ENCODE assay signal across 10 mouse cellular contexts in the genomic region with DNA sequence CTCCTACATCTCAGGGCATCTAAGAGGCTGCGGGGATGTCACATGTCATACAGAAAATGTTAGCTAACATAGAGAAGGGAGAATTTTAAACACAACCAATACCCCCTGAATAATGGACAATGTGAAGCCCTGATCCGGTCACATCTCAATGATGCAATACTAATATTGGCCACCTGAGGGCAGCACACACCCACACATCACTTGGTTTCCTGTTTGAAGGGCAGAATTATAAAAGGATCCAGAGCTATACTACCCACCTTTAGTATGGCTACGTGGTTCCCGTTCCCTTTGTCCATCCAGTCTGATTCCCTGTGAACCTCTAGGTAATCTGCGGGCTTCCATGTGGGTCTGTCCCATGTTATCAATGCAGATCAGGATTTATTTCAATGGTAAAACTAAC. TPM values are rescaled to one million over a fixed set of nuclear protein-coding genes. Genes with fewer than 3 reads are reported as not detected.
DNase-seq lines count a peak whose midpoint lies in the region; ATAC-seq and TF ChIP-seq lines count a peak whose summit lies in the region.
"Had no signal": no experiment of that assay in that cellular context is flagged by ENCODE, and none has a peak within 500 bp of the region (broad histone marks: within the 10 kb centered on the region; RNA-seq: fewer than 3 reads in every experiment).

No protein-coding gene starts in this region.

- no peaks in the 10 kb centered on the region for H3K4me1 ChIP-seq in kidney, embryonic 15.5 days
- no peaks in the 10 kb centered on the region for H3K4me1 ChIP-seq in embryonic facial prominence, embryonic 14.5 days (ENCODE audit: control insufficient read depth, insufficient read depth, low read length)
- peaks cover 4% of the 10 kb centered on the region; the same call in 1 of the 2 replicates for H3K4me1 ChIP-seq in hindbrain, embryonic 11.5 days (replicated peaks; ENCODE audit: control insufficient read depth, insufficient read depth, low read length)
- H3K4me1 ChIP-seq in midbrain, postnatal 0 days (ENCODE audit: insufficient read depth, low read length) = peaks cover 3% of the 10 kb centered on the region; the same call in 1 of the 2 replicates
- H3K4me1 ChIP-seq: embryonic facial prominence, embryonic 12.5 days had no signal

- intact Hi-C loops in left cerebral cortex, adult 2 months (cut with DNase I) = loop anchor here (1.0 to 5.0 kb wide), 5 partner anchors 107 to 608 kb away; no protein-coding TSS in a partner anchor

- no peak for ATAC-seq in kidney, embryonic 15.5 days (replicated peaks; ENCODE audit: low FRiP score)
- ATAC-seq in embryonic facial prominence, embryonic 14.5 days (ENCODE audit: low read depth) = no peak
- 0 out of 2 replicates have a peak, but pooled peaks have one; percentile 41 for ATAC-seq in hindbrain, embryonic 11.5 days (ENCODE audit: low FRiP score)
- ATAC-seq in midbrain, postnatal 0 days (ENCODE audit: low FRiP score) = no peak

- H3K9ac ChIP-seq in kidney, embryonic 15.5 days = no peak overlapping the region
- no peak overlapping the region for H3K9ac ChIP-seq in embryonic facial prominence, embryonic 14.5 days (ENCODE audit: low read depth, low read length)
- H3K9ac ChIP-seq in hindbrain, embryonic 11.5 days (ENCODE audit: low read depth, low read length) = no peak overlapping the region
- no peak overlapping the region for H3K9ac ChIP-seq in midbrain, postnatal 0 days (replicated peaks; ENCODE audit: low read length, poor library complexity, severe bottlenecking)
- H3K9ac ChIP-seq: embryonic facial prominence, embryonic 12.5 days; midbrain, embryonic 12.5 days had no signal

- 18% methylated on average over 5 of the region's 5 CpGs for WGBS in kidney, embryonic 15.5 days
- WGBS in embryonic facial prominence, embryonic 14.5 days = 13% methylated on average over 5 of the region's 5 CpGs
- WGBS in hindbrain, embryonic 11.5 days = 22% methylated on average over 5 of the region's 5 CpGs
- WGBS in midbrain, postnatal 0 days = 8% methylated on average over 5 of the region's 5 CpGs

- H3K27me3 ChIP-seq in kidney, embryonic 15.5 days = peaks cover 20% of the 10 kb centered on the region
- H3K27me3 ChIP-seq in embryonic facial prominence, embryonic 14.5 days (replicated peaks; ENCODE audit: control insufficient read depth, insufficient read depth, low read length) = no peaks in the 10 kb centered on the region
- H3K27me3 ChIP-seq in hindbrain, embryonic 11.5 days (ENCODE audit: control insufficient read depth, insufficient read depth, low read length) = no peaks in the 10 kb centered on the region
- peaks cover 4% of the 10 kb centered on the region; the same call in 1 of the 2 replicates for H3K27me3 ChIP-seq in midbrain, postnatal 0 days (ENCODE audit: insufficient read depth, low read length)
- no peaks in the 10 kb centered on the region for H3K27me3 ChIP-seq in splenic B cell, adult 2 months (ENCODE audit: control insufficient read depth, insufficient read depth, low read length, poor library complexity, severe bottlenecking)

- TF ChIP-seq CTCF in left cerebral cortex, adult 2 months (IDR thresholded peaks at IDR 0.05) = peak; percentile 87
- peak; percentile 97 for TF ChIP-seq CTCF in midbrain, postnatal 0 days (IDR thresholded peaks at IDR 0.05)

- no peak overlapping the region for H3K4me2 ChIP-seq in kidney, embryonic 15.5 days
- H3K4me2 ChIP-seq in embryonic facial prominence, embryonic 14.5 days (ENCODE audit: low read depth, low read length) = no peak overlapping the region
- H3K4me2 ChIP-seq in hindbrain, embryonic 11.5 days (replicated peaks; ENCODE audit: low read depth, low read length) = no peak overlapping the region
- no peak overlapping the region for H3K4me2 ChIP-seq in midbrain, postnatal 0 days (ENCODE audit: low read depth, low read length, poor library complexity, severe bottlenecking)
- H3K4me2 ChIP-seq: embryonic facial prominence, embryonic 12.5 days; midbrain, embryonic 12.5 days had no signal

- peak; percentile 6 for DNase-seq in kidney, adult 11 months
- peak; percentile 47 to 52 for DNase-seq in adrenal gland, postnatal 36 days
- DNase-seq in embryonic facial prominence, embryonic 14.5 days (ENCODE audit: low spot score) = peak; percentile 16
- DNase-seq in hindbrain, embryonic 11.5 days (ENCODE audit: low spot score) = peak; percentile 86
- DNase-seq in left cerebral cortex, adult 2 months (ENCODE audit: extremely low spot score in 1 of 2, low spot score in 2 of 2) = peak; percentile 67 to 77
- DNase-seq in midbrain, postnatal 0 days (ENCODE audit: low spot score) = peak; percentile 81
- peak; percentile 64 for DNase-seq in splenic B cell, adult 2 months (ENCODE audit: low read depth, low spot score)

- H3K4me3 ChIP-seq in kidney, embryonic 15.5 days (replicated peaks) = no peak overlapping the region
- no peak overlapping the region for H3K4me3 ChIP-seq in embryonic facial prominence, embryonic 14.5 days (ENCODE audit: low read depth, low read length)
- H3K4me3 ChIP-seq in hindbrain, embryonic 11.5 days (ENCODE audit: low read depth, low read length) = no peak overlapping the region
- H3K4me3 ChIP-seq in left cerebral cortex, adult 2 months = no peak overlapping the region
- no peak overlapping the region for H3K4me3 ChIP-seq in midbrain, postnatal 0 days (ENCODE audit: low read depth, low read length)
- H3K4me3 ChIP-seq: embryonic facial prominence, embryonic 12.5 days; midbrain, embryonic 12.5 days had no signal

- H3K27ac ChIP-seq in kidney, embryonic 15.5 days = no peak overlapping the region
- no peak overlapping the region for H3K27ac ChIP-seq in embryonic facial prominence, embryonic 14.5 days (replicated peaks; ENCODE audit: low read depth, low read length)
- no peak overlapping the region for H3K27ac ChIP-seq in hindbrain, embryonic 11.5 days (ENCODE audit: low read depth, low read length)
- no peak overlapping the region for H3K27ac ChIP-seq in left cerebral cortex, adult 2 months
- no peak overlapping the region for H3K27ac ChIP-seq in midbrain, postnatal 0 days (ENCODE audit: low read depth, low read length)
- H3K27ac ChIP-seq: embryonic facial prominence, embryonic 12.5 days; midbrain, embryonic 12.5 days had no signal

- H3K9me3 ChIP-seq in kidney, embryonic 15.5 days (replicated peaks) = no peaks in the 10 kb centered on the region
- no peaks in the 10 kb centered on the region for H3K9me3 ChIP-seq in embryonic facial prominence, embryonic 14.5 days (ENCODE audit: control insufficient read depth, low read length)
- H3K9me3 ChIP-seq in hindbrain, embryonic 11.5 days (ENCODE audit: control insufficient read depth, low read length) = no peaks in the 10 kb centered on the region
- H3K9me3 ChIP-seq in midbrain, postnatal 0 days (ENCODE audit: low read length) = no peaks in the 10 kb centered on the region
- H3K9me3 ChIP-seq: embryonic facial prominence, embryonic 12.5 days; midbrain, embryonic 12.5 days had no signal

- H3K36me3 ChIP-seq in kidney, embryonic 15.5 days = no peaks in the 10 kb centered on the region
- no peaks in the 10 kb centered on the region for H3K36me3 ChIP-seq in embryonic facial prominence, embryonic 14.5 days (ENCODE audit: control insufficient read depth, insufficient read depth, low read length)
- no peaks in the 10 kb centered on the region for H3K36me3 ChIP-seq in hindbrain, embryonic 11.5 days (ENCODE audit: control insufficient read depth, insufficient read depth, low read length)
- no peaks in the 10 kb centered on the region for H3K36me3 ChIP-seq in midbrain, postnatal 0 days (ENCODE audit: insufficient read depth, low read length)
- H3K36me3 ChIP-seq in splenic B cell, adult 2 months (ENCODE audit: control insufficient read depth, insufficient read depth, low read length, poor library complexity, severe bottlenecking) = no peaks in the 10 kb centered on the region
- H3K36me3 ChIP-seq: embryonic facial prominence, embryonic 12.5 days; midbrain, embryonic 12.5 days had no signal

RNA-seq across cellular contexts. Expression of a gene that starts 41.4 kb away (rescaled TPM):
- polyA plus RNA-seq in kidney, embryonic 15.5 days (2015; fragmentation: Nextera tagmentation; extraction: Ambion mirVana) = 0.13 and 0.17 TPM in 2 replicates
- under 1 TPM in 1 of 2 experiments, not detected in 1; 0.13 TPM for total RNA-seq in adrenal gland, postnatal 36 days (2021)
- polyA plus RNA-seq in embryonic facial prominence, embryonic 14.5 days (2014; fragmentation: Nextera tagmentation; extraction: Ambion mirVana) = 0.45 and 0.70 TPM in 2 replicates
- 0.73 and 0.91 TPM in 2 replicates for polyA plus RNA-seq in hindbrain, embryonic 11.5 days (2014; fragmentation: Nextera tagmentation; extraction: Ambion mirVana)
- 10 to 100 TPM; 75.3 to 84.5 TPM for total RNA-seq in left cerebral cortex, adult 2 months (2021)
- 162 and 233 TPM in 2 replicates for total RNA-seq in midbrain, postnatal 0 days (2014; rRNA removed)
- 109 and 115 TPM in 2 replicates for polyA plus RNA-seq in midbrain, postnatal 0 days (2015; fragmentation: Nextera tagmentation; extraction: Ambion mirVana)

RNA-seq across cellular contexts. Expression of a gene that starts 47.2 kb away (rescaled TPM):
- 0.27 and 0.62 TPM in 2 replicates for polyA plus RNA-seq in kidney, embryonic 15.5 days (2015; fragmentation: Nextera tagmentation; extraction: Ambion mirVana)
- 1 to 10 TPM; 3.9 to 6.1 TPM for total RNA-seq in adrenal gland, postnatal 36 days (2021)
- polyA plus RNA-seq in embryonic facial prominence, embryonic 14.5 days (2014; fragmentation: Nextera tagmentation; extraction: Ambion mirVana) = 1.4 and 1.7 TPM in 2 replicates
- polyA plus RNA-seq in hindbrain, embryonic 11.5 days (2014; fragmentation: Nextera tagmentation; extraction: Ambion mirVana) = 4.2 and 5.2 TPM in 2 replicates
- 100 to 1,000 TPM; 729 to 754 TPM for total RNA-seq in left cerebral cortex, adult 2 months (2021)
- total RNA-seq in midbrain, postnatal 0 days (2014; rRNA removed) = 84.7 and 96.3 TPM in 2 replicates
- 35.1 and 35.4 TPM in 2 replicates for polyA plus RNA-seq in midbrain, postnatal 0 days (2015; fragmentation: Nextera tagmentation; extraction: Ambion mirVana)

Comparison
In these comparisons a context has a peak if more than half of its experiments do, and no peak if none do; other contexts are left out.
1. DNase-seq: peak in every context shown above with its lines; median percentile 86 in hindbrain, embryonic 11.5 days; 81 in midbrain, postnatal 0 days; 72 in left cerebral cortex, adult 2 months; 64 in splenic B cell, adult 2 months; 50 in adrenal gland, postnatal 36 days; 16 in embryonic facial prominence, embryonic 14.5 days; 6 in kidney, adult 11 months.
2. RNA of a gene that starts 41.4 kb away (polyA plus RNA-seq): 109 to 115 TPM in midbrain, postnatal 0 days; 0.73 to 0.91 TPM in hindbrain, embryonic 11.5 days, 0.45 to 0.70 TPM in embryonic facial prominence, embryonic 14.5 days and 0.13 to 0.17 TPM in kidney, embryonic 15.5 days; every median in the first group is over 10 times any median in the second.